ENCODE assay signal across 13 mouse cellular contexts in the genomic region with DNA sequence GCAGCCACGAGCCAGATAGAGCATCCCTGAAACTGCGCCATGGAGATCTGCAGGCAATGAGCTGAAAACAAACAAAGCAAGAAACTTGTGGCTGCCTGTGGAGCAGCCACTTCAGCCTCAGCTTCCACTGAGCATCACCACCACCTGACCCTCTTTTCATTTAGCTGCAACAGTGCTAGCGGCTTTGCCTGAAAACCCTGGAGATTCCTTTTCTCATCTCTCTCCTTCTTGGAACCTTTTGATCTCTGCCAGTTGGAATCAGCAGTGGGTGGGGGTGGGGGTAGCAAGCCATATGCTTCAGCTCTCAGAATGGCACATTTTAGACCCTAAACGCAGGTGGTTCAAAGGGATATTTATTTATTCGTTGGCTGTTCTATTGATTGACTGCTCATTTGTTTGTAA.
DNase-seq lines count a peak whose midpoint lies in the region; ATAC-seq lines count a peak whose summit lies in the region.
"Had no signal": no experiment of that assay in that cellular context is flagged by ENCODE, and none has a peak within 500 bp of the region (broad histone marks: within the 10 kb centered on the region; RNA-seq: fewer than 3 reads in every experiment).

No protein-coding gene starts in this region.

- 13% methylated on average over 5 of the region's 5 CpGs for WGBS in forebrain, embryonic 15.5 days
- WGBS in midbrain, embryonic 15.5 days: 14% methylated on average over 5 of the region's 5 CpGs
- WGBS in intestine, embryonic 16.5 days: 27% methylated on average over 5 of the region's 5 CpGs

- H3K27me3 ChIP-seq in forebrain, embryonic 15.5 days: no peaks in the 10 kb centered on the region
- H3K27me3 ChIP-seq in midbrain, embryonic 15.5 days (replicated peaks): no peaks in the 10 kb centered on the region
- H3K27me3 ChIP-seq in intestine, embryonic 16.5 days (replicated peaks; ENCODE audit: control insufficient read depth, insufficient read depth, low read length): no peaks in the 10 kb centered on the region
- H3K27me3 ChIP-seq: embryonic facial prominence, embryonic 15.5 days had no signal

- peak; percentile 62 for ATAC-seq in forebrain, embryonic 15.5 days (replicated peaks)
- peak; percentile 57 for ATAC-seq in midbrain, embryonic 15.5 days (replicated peaks)
- ATAC-seq in intestine, embryonic 16.5 days: no peak
- ATAC-seq: lung, postnatal 0 days had no signal

- H3K4me1 ChIP-seq in forebrain, embryonic 15.5 days: peaks cover 14% of the 10 kb centered on the region
- peaks cover 10% of the 10 kb centered on the region for H3K4me1 ChIP-seq in midbrain, embryonic 15.5 days
- no peaks in the 10 kb centered on the region for H3K4me1 ChIP-seq in intestine, embryonic 16.5 days (ENCODE audit: control insufficient read depth, insufficient read depth, low read length)
- H3K4me1 ChIP-seq: embryonic facial prominence, embryonic 15.5 days; limb, embryonic 12.5 days had no signal

- H3K4me3 ChIP-seq in forebrain, embryonic 15.5 days: no peak overlapping the region
- H3K4me3 ChIP-seq in midbrain, embryonic 15.5 days: no peak overlapping the region
- H3K4me3 ChIP-seq in intestine, embryonic 16.5 days (ENCODE audit: low read length): no peak overlapping the region
- H3K4me3 ChIP-seq: embryonic facial prominence, embryonic 15.5 days; limb, embryonic 12.5 days; myocyte had no signal

- H3K27ac ChIP-seq in forebrain, embryonic 15.5 days (replicated peaks): 0 out of 2 replicates have a peak overlapping the region, but pooled peaks have one; percentile 17
- H3K27ac ChIP-seq in midbrain, embryonic 15.5 days: peak overlapping the region; percentile 48; the same call in 1 of the 2 replicates
- H3K27ac ChIP-seq in intestine, embryonic 16.5 days (ENCODE audit: low read length): no peak overlapping the region
- H3K27ac ChIP-seq: embryonic facial prominence, embryonic 15.5 days; limb, embryonic 12.5 days; liver, embryonic 14.5 days had no signal

- peak; percentile 23 for DNase-seq in heart, adult 11 months
- no peak for DNase-seq in heart, adult 18-20 months
- DNase-seq in cerebellum, adult 9-10 months: peak; percentile 32
- no peak for DNase-seq in ovary, postnatal 10 days (ENCODE audit: low spot score)
- DNase-seq: gastrocnemius, postnatal 36 days had no signal

- H3K36me3 ChIP-seq in forebrain, embryonic 15.5 days: no peaks in the 10 kb centered on the region
- H3K36me3 ChIP-seq in midbrain, embryonic 15.5 days (replicated peaks): no peaks in the 10 kb centered on the region
- H3K36me3 ChIP-seq in intestine, embryonic 16.5 days (ENCODE audit: control insufficient read depth, insufficient read depth, low read length): no peaks in the 10 kb centered on the region
- H3K36me3 ChIP-seq: embryonic facial prominence, embryonic 15.5 days; limb, embryonic 12.5 days had no signal

- no peak overlapping the region for H3K4me2 ChIP-seq in forebrain, embryonic 15.5 days (replicated peaks)
- H3K4me2 ChIP-seq in midbrain, embryonic 15.5 days: no peak overlapping the region
- no peak overlapping the region for H3K4me2 ChIP-seq in intestine, embryonic 16.5 days (ENCODE audit: low read depth, low read length)
- H3K4me2 ChIP-seq: embryonic facial prominence, embryonic 15.5 days; limb, embryonic 12.5 days had no signal

- H3K9me3 ChIP-seq in forebrain, embryonic 15.5 days: no peaks in the 10 kb centered on the region
- H3K9me3 ChIP-seq in midbrain, embryonic 15.5 days: no peaks in the 10 kb centered on the region
- H3K9me3 ChIP-seq in intestine, embryonic 16.5 days (ENCODE audit: control insufficient read depth, low read length): no peaks in the 10 kb centered on the region
- H3K9me3 ChIP-seq: embryonic facial prominence, embryonic 15.5 days; limb, embryonic 12.5 days had no signal

- no peak overlapping the region for H3K9ac ChIP-seq in forebrain, embryonic 15.5 days (replicated peaks)
- no peak overlapping the region for H3K9ac ChIP-seq in midbrain, embryonic 15.5 days
- H3K9ac ChIP-seq in intestine, embryonic 16.5 days (ENCODE audit: low read depth, low read length): no peak overlapping the region
- H3K9ac ChIP-seq: embryonic facial prominence, embryonic 15.5 days; limb, embryonic 12.5 days; liver, embryonic 14.5 days had no signal

Comparison
In these comparisons a context has a peak if more than half of its experiments do, and no peak if none do; other contexts are left out.
1. DNase-seq: peak in heart, adult 11 months (single experiment) and cerebellum, adult 9-10 months (single experiment); none in heart, adult 18-20 months (0 of 2) and ovary, postnatal 10 days (single experiment).